Mouse (Mus musculus) forebrain, embryonic 16.5 days (tissue): ENCODE results near the gene Tmem236. TPM values are rescaled to one million over a fixed set of nuclear protein-coding genes. Genes with fewer than 3 reads are reported as not detected.

Experiments
- ATAC-seq: fragments of 200-750 bp; cut with Nextera tagmentation; 2 replicates; pipeline ENCODE4 v1.8.0; 2017; ENCODE audit warnings: mild to moderate bottlenecking, moderate library complexity
- H3K27ac ChIP-seq: fragments of 300-500 bp; sonication (generic); 2 replicates; pipeline ENCODE4 v1.5.1; 2014; ENCODE audit warnings: low read length, control low read depth
- H3K27me3 ChIP-seq: fragments of 300-500 bp; sonication (generic); replicated peaks from 2 replicates; pipeline ENCODE4 v1.6.1; 2014; ENCODE audit warnings: low read length; ENCODE audit not compliant: control insufficient read depth, insufficient read depth
- H3K36me3 ChIP-seq: fragments of 300-500 bp; sonication (generic); 2 replicates; pipeline ENCODE4 v1.6.1; 2014; ENCODE audit not compliant: control insufficient read depth, insufficient read depth
- H3K4me1 ChIP-seq: fragments of 300-500 bp; sonication (generic); replicated peaks from 2 replicates; pipeline ENCODE4 v1.6.1; 2014; ENCODE audit warnings: low read length; ENCODE audit not compliant: control insufficient read depth, insufficient read depth
- H3K4me2 ChIP-seq: fragments of 300-500 bp; sonication (generic); 2 replicates; pipeline ENCODE4 v1.6.1; 2014; ENCODE audit warnings: mild to moderate bottlenecking, low read length, control low read depth
- H3K4me3 ChIP-seq: fragments of 300-500 bp; sonication (generic); replicated peaks from 2 replicates; pipeline ENCODE4 v1.5.1; 2014; ENCODE audit warnings: mild to moderate bottlenecking, low read length, control low read depth
- H3K9ac ChIP-seq: fragments of 300-500 bp; sonication (generic); replicated peaks from 2 replicates; pipeline ENCODE4 v1.6.1; 2014; ENCODE audit warnings: low read depth, low read length, control low read depth
- H3K9me3 ChIP-seq: fragments of 300-500 bp; sonication (generic); 2 replicates; pipeline ENCODE4 v1.6.1; 2016; ENCODE audit warnings: low read length; ENCODE audit not compliant: control insufficient read depth
- WGBS: fragments of 180-500 bp; shearing (Covaris S2); extraction: QIAGEN DNeasy Blood & Tissue Kit; methylation state at CpG from one replicate; pipeline ENCODE4 v1.1.7; 2014; 5-methylcytosine and 5-hydroxymethylcytosine counted together
- polyA plus RNA-seq: library from polyadenylated mRNA; unstranded; fragments of >200 nt; fragmentation: Nextera tagmentation; extraction: Ambion mirVana; gene quantifications from 2 replicates; pipeline ENCODE4 v1.2.1, GENCODE M21; 2015

Gene Tmem236
- polyA plus RNA-seq, 1 experiment from 2014 or later: 0.09 TPM

DNA sequence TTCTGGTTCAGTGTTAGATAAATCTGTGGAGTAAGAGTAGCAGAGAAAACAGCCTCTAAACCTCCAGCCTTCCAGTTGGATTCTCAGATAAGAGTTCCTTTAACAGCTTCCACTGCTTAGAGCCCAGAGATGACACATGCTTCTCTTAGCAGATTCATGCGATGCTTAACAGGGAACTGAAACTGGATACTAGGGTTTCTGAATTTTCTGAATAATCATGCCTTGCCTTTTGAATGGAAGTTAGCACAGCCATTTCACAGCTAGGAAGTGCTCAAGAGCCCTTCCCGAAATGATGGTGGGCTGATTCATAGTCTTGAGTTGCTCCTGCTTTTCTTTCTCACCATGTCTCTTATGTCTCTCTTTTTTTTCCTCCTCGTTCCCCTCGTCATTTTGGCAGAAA lies 32.5 kb downstream of the Tmem236 start:
- Histone ChIP-seq H3K4me3 (no peak overlapping the region), H3K36me3 (no peaks in the 10 kb centered on the region), H3K9ac (no peak overlapping the region), H3K27ac (no peak overlapping the region), H3K27me3 (no peaks in the 10 kb centered on the region), H3K4me2 (no peak overlapping the region), H3K9me3 (no peaks in the 10 kb centered on the region), H3K4me1 (no peaks in the 10 kb centered on the region)
- 76% methylated on average over 4 of the region's 4 CpGs for WGBS
- ATAC-seq: no peak

DNA sequence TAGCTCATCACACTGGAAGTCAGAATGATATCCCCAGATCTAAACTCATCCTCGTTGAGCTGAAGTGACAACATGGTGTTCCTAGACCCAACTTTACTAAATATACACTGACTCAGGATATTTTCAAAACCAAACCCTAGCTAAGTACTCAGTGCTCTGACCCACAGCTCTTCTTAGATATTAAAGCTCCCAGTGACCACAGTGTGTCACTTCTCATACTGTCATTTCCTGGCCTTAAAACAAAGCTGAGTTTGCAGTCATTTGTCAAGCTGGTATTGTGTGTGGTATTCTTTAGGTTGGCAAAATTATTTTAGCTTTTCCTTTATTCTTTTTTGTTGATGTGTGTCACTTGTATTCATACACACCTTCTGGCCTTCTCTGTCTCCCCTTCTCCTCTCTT lies 36.4 kb downstream of the Tmem236 start:
- H3K4me1 ChIP-seq: no peaks in the 10 kb centered on the region
- H3K9ac ChIP-seq: no peak overlapping the region
- WGBS: 85% methylated on average over 1 of the region's 1 CpGs
- H3K27me3 ChIP-seq: no peaks in the 10 kb centered on the region
- no peak overlapping the region for H3K4me3 ChIP-seq
- no peak overlapping the region for H3K4me2 ChIP-seq
- no peaks in the 10 kb centered on the region for H3K9me3 ChIP-seq
- no peak for ATAC-seq
- H3K36me3 ChIP-seq: no peaks in the 10 kb centered on the region
- H3K27ac ChIP-seq: no peak overlapping the region

DNA sequence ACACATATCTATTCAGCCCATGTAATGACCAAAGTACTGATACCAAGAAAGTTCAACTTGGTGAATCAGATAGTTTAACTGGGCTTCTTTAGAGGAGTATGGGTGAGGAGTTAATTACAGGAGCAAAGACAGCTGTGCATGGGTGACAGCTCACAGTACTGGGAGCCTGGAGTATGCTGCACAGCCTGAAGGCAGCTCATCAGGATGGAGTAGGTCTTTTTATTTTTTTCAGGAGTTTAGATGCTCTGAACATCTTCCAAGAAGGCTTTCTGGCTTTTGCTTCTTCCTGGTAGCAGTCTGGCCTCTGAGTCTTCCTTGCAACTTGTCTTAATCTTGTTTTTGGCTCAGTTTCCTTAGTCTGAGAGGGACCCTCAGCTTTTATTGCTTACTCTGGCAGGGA lies 37.3 kb downstream of the Tmem236 start:
- no peak for ATAC-seq
- no peak overlapping the region for H3K27ac ChIP-seq
- H3K9ac ChIP-seq: no peak overlapping the region
- no peaks in the 10 kb centered on the region for H3K9me3 ChIP-seq
- H3K27me3 ChIP-seq: no peaks in the 10 kb centered on the region
- no peak overlapping the region for H3K4me2 ChIP-seq
- no peak overlapping the region for H3K4me3 ChIP-seq
- H3K4me1 ChIP-seq: no peaks in the 10 kb centered on the region
- H3K36me3 ChIP-seq: no peaks in the 10 kb centered on the region

DNA sequence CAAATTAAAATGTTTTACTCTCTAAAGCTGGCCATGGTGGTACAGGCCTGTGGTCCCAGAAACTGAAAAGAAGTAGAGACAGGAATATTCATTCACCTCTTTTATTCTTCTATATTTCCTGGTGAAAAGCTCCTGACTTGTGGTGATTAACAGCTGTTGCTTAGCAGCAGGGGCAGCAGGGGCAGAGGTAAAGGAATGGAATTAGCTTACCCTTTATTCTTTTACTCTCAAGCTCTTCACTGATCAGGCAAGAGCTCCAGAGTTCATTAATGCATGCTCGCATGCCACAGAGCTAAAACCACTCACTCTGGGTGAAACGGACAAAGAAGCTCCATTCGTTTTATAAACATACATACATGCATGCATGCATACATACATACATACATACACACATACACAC lies 40.4 kb downstream of the Tmem236 start:
- no peak overlapping the region for H3K27ac ChIP-seq
- no peak overlapping the region for H3K4me3 ChIP-seq
- H3K4me2 ChIP-seq: no peak overlapping the region
- no peak overlapping the region for H3K9ac ChIP-seq
- 7% methylated on average over 3 of the region's 3 CpGs for WGBS
- no peaks in the 10 kb centered on the region for H3K9me3 ChIP-seq
- no peaks in the 10 kb centered on the region for H3K36me3 ChIP-seq
- no peak for ATAC-seq
- H3K27me3 ChIP-seq: no peaks in the 10 kb centered on the region
- no peaks in the 10 kb centered on the region for H3K4me1 ChIP-seq

DNA sequence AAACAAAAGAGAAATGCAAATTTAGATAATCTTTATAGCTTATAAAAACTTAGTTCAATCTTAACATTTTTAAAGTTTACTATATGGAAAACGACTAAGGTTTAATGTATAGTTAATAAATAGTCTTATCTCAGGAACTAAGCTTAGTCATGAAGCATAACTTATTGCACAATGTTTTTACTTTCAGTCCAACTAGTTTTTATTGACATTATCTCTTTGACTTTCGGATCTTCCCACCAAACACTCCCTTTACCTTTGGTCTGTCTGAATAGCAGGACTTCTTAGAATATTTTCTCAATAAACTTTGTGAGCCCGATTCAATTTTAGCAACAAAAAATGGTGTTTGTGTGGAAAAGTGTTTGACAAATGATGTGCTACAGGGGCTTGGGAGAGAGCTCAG lies 42.3 kb downstream of the Tmem236 start:
- H3K27ac ChIP-seq: no peak overlapping the region
- H3K4me3 ChIP-seq: no peak overlapping the region
- 87% methylated on average over 3 of the region's 3 CpGs for WGBS
- H3K9ac ChIP-seq: no peak overlapping the region
- H3K36me3 ChIP-seq: no peaks in the 10 kb centered on the region
- no peak overlapping the region for H3K4me2 ChIP-seq
- ATAC-seq: no peak
- H3K27me3 ChIP-seq: no peaks in the 10 kb centered on the region
- no peaks in the 10 kb centered on the region for H3K9me3 ChIP-seq
- H3K4me1 ChIP-seq: no peaks in the 10 kb centered on the region

DNA sequence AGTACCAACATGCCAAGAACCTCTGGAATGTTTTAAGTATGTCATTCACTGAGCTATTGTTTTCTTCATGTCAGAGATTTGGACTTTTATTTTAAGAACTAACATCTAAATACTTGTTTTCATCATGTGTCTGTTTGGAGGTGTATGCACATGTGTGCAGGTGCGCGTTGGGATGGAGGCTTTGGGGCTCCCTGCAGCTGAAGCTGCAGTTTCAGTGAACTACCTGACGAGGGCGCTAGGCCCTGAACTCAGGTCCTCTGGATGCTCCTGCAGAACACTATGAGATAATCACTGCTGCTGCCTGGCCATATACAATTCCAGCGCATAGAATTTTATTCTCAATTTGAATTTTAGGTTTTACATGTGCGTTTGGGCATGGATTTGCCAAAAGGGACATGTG lies 43.8 kb downstream of the Tmem236 start:
- Histone ChIP-seq H3K4me2 (no peak overlapping the region), H3K36me3 (no peaks in the 10 kb centered on the region), H3K4me1 (no peaks in the 10 kb centered on the region), H3K4me3 (no peak overlapping the region), H3K9ac (no peak overlapping the region), H3K9me3 (no peaks in the 10 kb centered on the region), H3K27ac (no peak overlapping the region), H3K27me3 (no peaks in the 10 kb centered on the region)
- 86% methylated on average over 6 of the region's 6 CpGs for WGBS
- no peak for ATAC-seq

DNA sequence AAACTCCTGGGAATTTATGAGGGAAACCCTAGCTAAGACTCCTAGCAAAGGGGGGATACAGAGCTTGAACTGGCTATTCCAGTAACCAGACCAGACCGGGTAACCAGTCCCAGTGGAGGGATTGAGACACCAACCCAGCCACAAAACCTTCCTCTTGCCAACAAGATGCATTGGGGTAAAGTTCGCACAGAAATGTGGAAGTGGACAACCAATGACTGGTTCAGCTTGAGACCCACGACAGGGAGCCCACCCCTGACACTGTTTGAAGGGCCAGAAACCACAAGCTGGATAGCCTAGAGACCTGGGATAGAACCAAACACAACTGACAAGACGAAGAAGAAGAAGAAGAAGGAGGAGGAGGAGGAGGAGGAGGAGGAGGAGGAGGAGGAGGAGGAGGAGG lies 50.1 kb downstream of the Tmem236 start:
- no peak for ATAC-seq

DNA sequence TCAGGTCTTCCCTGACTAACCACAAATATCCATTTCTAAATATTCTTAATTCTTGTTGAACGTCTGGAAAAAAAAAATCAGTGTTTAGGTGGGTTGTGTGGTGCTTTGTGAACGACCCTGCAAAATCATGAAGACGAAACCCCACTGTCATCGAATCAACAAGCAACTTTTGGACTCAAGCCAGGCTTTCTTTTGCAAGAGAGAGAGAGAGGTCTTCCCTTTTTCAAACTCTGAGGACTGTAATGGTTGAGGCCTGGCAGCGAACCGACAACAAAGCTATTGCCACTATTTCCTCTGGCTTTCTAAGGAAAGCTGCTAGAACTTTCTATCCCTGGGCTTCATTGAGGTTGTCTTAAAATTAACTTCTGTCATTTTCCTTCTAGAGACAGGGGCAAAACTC lies 54.2 kb downstream of the Tmem236 start:
- no peaks in the 10 kb centered on the region for H3K9me3 ChIP-seq
- H3K4me1 ChIP-seq: 0 out of 2 replicates have a peak, but pooled peaks cover 2% of the 10 kb centered on the region
- no peak overlapping the region for H3K4me3 ChIP-seq
- H3K9ac ChIP-seq: no peak overlapping the region
- H3K27ac ChIP-seq: no peak overlapping the region
- H3K36me3 ChIP-seq: no peaks in the 10 kb centered on the region
- WGBS: 64% methylated on average over 6 of the region's 6 CpGs
- no peak for ATAC-seq
- H3K4me2 ChIP-seq: no peak overlapping the region
- no peaks in the 10 kb centered on the region for H3K27me3 ChIP-seq

More for the DNA sequence above, 50.1 kb downstream of the Tmem236 start:
- Histone ChIP-seq H3K9ac (no peak overlapping the region), H3K9me3 (no peaks in the 10 kb centered on the region), H3K4me2 (no peak overlapping the region), H3K4me3 (no peak overlapping the region), H3K36me3 (no peaks in the 10 kb centered on the region), H3K27ac (no peak overlapping the region), H3K4me1 (0 out of 2 replicates have a peak, but pooled peaks cover 2% of the 10 kb centered on the region), H3K27me3 (no peaks in the 10 kb centered on the region)
- WGBS: 81% methylated on average over 3 of the region's 4 CpGs

DNA sequence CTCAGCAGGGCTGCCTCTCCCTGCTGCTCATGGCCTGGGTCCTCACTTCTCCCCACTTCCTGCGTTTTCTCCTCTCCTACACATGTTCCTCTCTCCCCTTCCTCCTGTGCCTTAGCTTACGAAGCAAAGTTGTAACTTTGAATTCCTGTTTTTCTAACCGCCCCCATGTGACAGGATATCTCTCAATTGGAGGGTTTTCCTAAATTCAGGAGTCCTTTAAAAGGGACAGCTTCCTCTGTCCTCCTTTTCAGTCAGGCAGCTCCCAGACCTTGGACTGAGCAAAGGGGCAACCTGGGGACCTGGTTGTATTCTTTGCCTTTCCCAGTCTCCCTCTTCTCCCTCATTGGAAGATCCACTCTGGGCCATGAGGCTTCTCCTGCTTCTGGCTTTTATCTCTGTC lies 54.8 kb downstream of the Tmem236 start, which contains the start of gene Mrc1:
TSS of gene Mrc1 (plus strand) at position 244 of the 400 bp plus-strand sequence.
- 0 out of 2 replicates have a peak, but pooled peaks cover 2% of the 10 kb centered on the region for H3K4me1 ChIP-seq
- no peak for ATAC-seq
- H3K4me2 ChIP-seq: no peak within 1 kb of the TSS
- no peaks in the 10 kb centered on the region for H3K9me3 ChIP-seq
- WGBS: 77% methylated on average over 3 of the region's 3 CpGs
- H3K36me3 ChIP-seq: no peaks in the 10 kb centered on the region
- H3K27me3 ChIP-seq: no peaks in the 10 kb centered on the region
- H3K9ac ChIP-seq: no peak within 1 kb of the TSS
- H3K27ac ChIP-seq: no peak within 1 kb of the TSS
- no peak within 1 kb of the TSS for H3K4me3 ChIP-seq

DNA sequence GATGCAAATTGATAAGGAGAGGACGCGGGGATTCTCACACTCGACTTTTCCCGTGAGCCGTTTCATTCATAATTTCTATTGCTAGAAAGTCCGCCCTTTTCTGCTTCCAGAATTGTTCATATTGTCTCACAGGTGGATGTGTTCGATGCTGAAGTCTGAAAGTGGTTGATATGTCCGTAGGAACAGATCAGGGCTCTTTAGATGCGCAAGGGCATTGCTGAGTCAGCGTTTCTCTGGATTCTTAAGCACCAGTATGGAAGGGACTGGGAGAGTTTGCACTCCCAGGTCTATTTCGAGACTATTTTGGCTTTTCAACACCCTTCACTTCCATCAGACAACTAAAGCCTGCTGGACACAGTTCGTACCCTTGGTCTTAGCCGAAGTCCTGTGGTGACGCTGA lies 55.7 kb downstream of the Tmem236 start:
- H3K9ac ChIP-seq: no peak overlapping the region
- H3K27me3 ChIP-seq: no peaks in the 10 kb centered on the region
- H3K9me3 ChIP-seq: no peaks in the 10 kb centered on the region
- H3K4me3 ChIP-seq: no peak overlapping the region
- 0 out of 2 replicates have a peak, but pooled peaks cover 2% of the 10 kb centered on the region for H3K4me1 ChIP-seq
- WGBS: 93% methylated on average over 14 of the region's 14 CpGs
- H3K27ac ChIP-seq: no peak overlapping the region
- ATAC-seq: no peak
- H3K4me2 ChIP-seq: no peak overlapping the region
- H3K36me3 ChIP-seq: no peaks in the 10 kb centered on the region
